Mouse (Mus musculus): ENCODE results near the gene Atm.

- no peak for TF ChIP-seq HCFC1 (IDR thresholded peaks at IDR 0.05; ENCODE audit: borderline replicate concordance, insufficient read depth, low read length)
- TF ChIP-seq ZNF384 (IDR thresholded peaks at IDR 0.05; ENCODE audit: low read depth, low read length) = no peak
These were observed 128.0 kb downstream of the Atm start for GRCm38 (mm10) chr9:53408548-53408947.

Measured in ES-E14 (cell line).